Mouse (Mus musculus) small intestine, adult 2 months (tissue): Measurements from ENCODE around the gene Gart. TPM values are rescaled to one million over a fixed set of nuclear protein-coding genes. Genes with fewer than 3 reads are reported as not detected.

Experiments used
- H3K27ac ChIP-seq: fragments of 200-500 bp; 2 replicates; pipeline ENCODE4 v1.5.1; 2012; ENCODE audit warnings: low read depth, low read length, control low read depth, inconsistent platforms; ENCODE audit not compliant: insufficient read depth
- H3K27me3 ChIP-seq: fragments of 200-500 bp; 2 replicates; pipeline ENCODE4 v1.6.1; 2012; ENCODE audit warnings: mild to moderate bottlenecking, moderate library complexity, low read length, inconsistent platforms; ENCODE audit not compliant: control insufficient read depth, insufficient read depth
- H3K36me3 ChIP-seq: fragments of 200-500 bp; 2 replicates; pipeline ENCODE4 v1.6.1; 2012; ENCODE audit warnings: mild to moderate bottlenecking, low read length, control low read depth, inconsistent platforms; ENCODE audit not compliant: control insufficient read depth, insufficient read depth
- H3K4me1 ChIP-seq: fragments of 200-500 bp; 2 replicates; pipeline ENCODE4 v1.6.1; 2012; ENCODE audit warnings: low read length, inconsistent platforms, mixed read lengths; ENCODE audit not compliant: control insufficient read depth, insufficient read depth, insufficient read length
- H3K4me3 ChIP-seq: fragments of 200-500 bp; 2 replicates; pipeline ENCODE4 v1.5.1; 2012; ENCODE audit warnings: low read depth, mild to moderate bottlenecking, control low read depth, inconsistent platforms, low read length, moderate library complexity
- CTCF ChIP-seq: fragments of 200-500 bp; IDR thresholded peaks from 2 replicates; pipeline ENCODE4 v1.5.1; 2012; ENCODE audit warnings: low read depth, mild to moderate bottlenecking, control low read depth, inconsistent platforms, low read length, moderate library complexity, mixed read lengths; ENCODE audit not compliant: insufficient replicate concordance, insufficient read length; ENCODE audit errors: extremely low read depth
- POLR2A ChIP-seq: fragments of 200-500 bp; IDR thresholded peaks from 2 replicates; pipeline ENCODE4 v1.6.1; 2012; ENCODE audit warnings: low read depth, mild to moderate bottlenecking, control low read depth, inconsistent platforms, low read length, moderate library complexity
- WGBS: fragments of 180-500 bp; shearing (Covaris S2); methylation state at CpG from one replicate; pipeline ENCODE4 v1.1.7; 2018; 5-methylcytosine and 5-hydroxymethylcytosine counted together
- polyA plus RNA-seq: library from polyadenylated mRNA; depleted of rRNA; stranded (reverse); fragments of >200 nt; gene quantifications from 2 replicates; pipeline ENCODE4 v1.2.3, GENCODE M21; 2012

The Gart gene
- polyA plus RNA-seq, 1 experiment: 22.3 TPM

- H3K4me3 ChIP-seq: no peak overlapping the region
- TF ChIP-seq POLR2A: no peak
- no peak for TF ChIP-seq CTCF
- peaks cover 2% of the 10 kb centered on the region; the same call in 1 of the 2 replicates for H3K4me1 ChIP-seq
- no peaks in the 10 kb centered on the region for H3K36me3 ChIP-seq
- H3K27ac ChIP-seq: no peak overlapping the region
- WGBS: 31% methylated on average over 9 of the region's 9 CpGs
- no peaks in the 10 kb centered on the region for H3K27me3 ChIP-seq
Measured at GRCm38 (mm10) chr16:91609501-91610245, 37.1 kb downstream of the Gart start.

- Histone ChIP-seq H3K4me1 (peaks cover 2% of the 10 kb centered on the region; the same call in 1 of the 2 replicates), H3K4me3 (no peak overlapping the region), H3K36me3 (no peaks in the 10 kb centered on the region), H3K27me3 (no peaks in the 10 kb centered on the region), H3K27ac (no peak overlapping the region)
- no peak for TF ChIP-seq POLR2A
- 75% methylated on average over 8 of the region's 8 CpGs for WGBS
Measured at GRCm38 (mm10) chr16:91606958-91607357, 39.8 kb downstream of the Gart start.

GRCm38 (mm10) chr16:91605156-91605555, 41.6 kb downstream of the Gart start:
- WGBS: 80% methylated on average over 6 of the region's 6 CpGs
- H3K27ac ChIP-seq: no peak overlapping the region

GRCm38 (mm10) chr16:91601693-91602092, 45.1 kb downstream of the Gart start:
- Histone ChIP-seq H3K4me1 (no peaks in the 10 kb centered on the region; the same call in 1 of the 2 replicates), H3K4me3 (no peak overlapping the region), H3K27ac (no peak overlapping the region), H3K36me3 (no peaks in the 10 kb centered on the region), H3K27me3 (no peaks in the 10 kb centered on the region)
- TF ChIP-seq CTCF (no peak), POLR2A (no peak)
- 67% methylated on average over 9 of the region's 9 CpGs for WGBS

More at GRCm38 (mm10) chr16:91605156-91605555, 41.6 kb downstream of the Gart start:
- H3K27me3 ChIP-seq: no peaks in the 10 kb centered on the region
- no peak overlapping the region for H3K4me3 ChIP-seq
- no peaks in the 10 kb centered on the region for H3K36me3 ChIP-seq
- peaks cover 2% of the 10 kb centered on the region; the same call in 1 of the 2 replicates for H3K4me1 ChIP-seq
- TF ChIP-seq POLR2A (no peak), CTCF (no peak)

GRCm38 (mm10) chr16:91601081-91601480, 45.7 kb downstream of the Gart start:
- Histone ChIP-seq H3K27me3 (no peaks in the 10 kb centered on the region), H3K36me3 (no peaks in the 10 kb centered on the region), H3K4me1 (no peaks in the 10 kb centered on the region; the same call in 1 of the 2 replicates), H3K4me3 (no peak overlapping the region), H3K27ac (no peak overlapping the region)
- no peak for TF ChIP-seq POLR2A
- TF ChIP-seq CTCF: no peak
- 31% methylated on average over 4 of the region's 4 CpGs for WGBS

GRCm38 (mm10) chr16:91599242-91599641, 47.5 kb downstream of the Gart start:
- Histone ChIP-seq H3K4me3 (no peak overlapping the region), H3K27ac (no peak overlapping the region), H3K4me1 (peaks cover 6% of the 10 kb centered on the region), H3K36me3 (0 out of 2 replicates have a peak, but pooled peaks cover 2% of the 10 kb centered on the region), H3K27me3 (no peaks in the 10 kb centered on the region)
- no peak for TF ChIP-seq POLR2A
- no peak for TF ChIP-seq CTCF

- no peak for TF ChIP-seq CTCF
- TF ChIP-seq POLR2A: peak; percentile 80; the same call in 1 of the 2 replicates
- Histone ChIP-seq H3K27me3 (no peaks in the 10 kb centered on the region), H3K4me1 (peaks cover 9% of the 10 kb centered on the region), H3K4me3 (peak within 1 kb of the TSS; percentile 75), H3K36me3 (0 out of 2 replicates have a peak, but pooled peaks cover 3% of the 10 kb centered on the region), H3K27ac (peak within 1 kb of the TSS; percentile 47)
- under 1% methylated on average over 34 of the region's 34 CpGs for WGBS
Measured at GRCm38 (mm10) chr16:91597672-91598010, 49.1 kb downstream of the Gart start, which contains the start of gene Tmem50b. Gene Tmem50b, minus strand, starts transcription at chr16:91597800.
